Mouse (Mus musculus) C2C12 (cell line): ENCODE data around the gene Akna. TPM values are rescaled to one million over a fixed set of nuclear protein-coding genes. Genes with fewer than 3 reads are reported as not detected.
A peak's percentile ranks its signal among the peaks of the same experiment; 100 is the strongest.

Experiments used
- H3K27me3 ChIP-seq: one replicate; pipeline ENCODE4 v1.6.1; 2011; ENCODE audit not compliant: control insufficient read depth, insufficient read depth, insufficient read length
- H3K36me3 ChIP-seq: one replicate; pipeline ENCODE4 v1.6.1; 2011; ENCODE audit not compliant: control insufficient read depth, insufficient read depth
- H3K4me3 ChIP-seq: one replicate; pipeline ENCODE4 v1.5.1; 2011; ENCODE audit warnings: mild to moderate bottlenecking, control low read depth; ENCODE audit not compliant: poor library complexity, insufficient read depth, severe bottlenecking
- H3K79me2 ChIP-seq: one replicate; pipeline ENCODE4 v1.6.1; 2011; ENCODE audit not compliant: control insufficient read depth, insufficient read depth
- H3K79me3 ChIP-seq: one replicate; pipeline ENCODE4 v1.6.1; 2011; ENCODE audit warnings: low read depth, control low read depth
- H3ac ChIP-seq: one replicate; pipeline ENCODE3; 2011; ENCODE audit warnings: low read depth; ENCODE audit not compliant: control insufficient read depth, insufficient read length
- CEBPB ChIP-seq: IDR thresholded peaks from one replicate; pipeline ENCODE4 v1.6.1; 2011; ENCODE audit warnings: low read depth, mild to moderate bottlenecking, control low read depth, moderate library complexity
- CTCF ChIP-seq: IDR thresholded peaks from one replicate; pipeline ENCODE4 v1.5.1; 2011; ENCODE audit not compliant: control insufficient read depth, insufficient read depth, insufficient read length
- FOSL1 ChIP-seq: IDR thresholded peaks from one replicate; pipeline ENCODE4 v1.8.0; 2011; ENCODE audit warnings: mild to moderate bottlenecking, low read length; ENCODE audit not compliant: poor library complexity, insufficient read depth, severe bottlenecking
- MAX ChIP-seq: IDR thresholded peaks from one replicate; pipeline ENCODE4 v1.6.1; 2011; ENCODE audit warnings: mild to moderate bottlenecking, control low read depth
- MYOD1 ChIP-seq: IDR thresholded peaks from one replicate; pipeline ENCODE4 v1.6.1; 2011; ENCODE audit warnings: low read depth; ENCODE audit not compliant: control insufficient read depth, insufficient read length
- MYOG ChIP-seq: IDR thresholded peaks from one replicate; pipeline ENCODE4 v1.6.1; 2011; ENCODE audit not compliant: control insufficient read depth, insufficient read length; ENCODE audit errors: extremely low read depth
- USF1 ChIP-seq: IDR thresholded peaks from one replicate; pipeline ENCODE4 v1.6.1; 2011; ENCODE audit warnings: low read depth, mild to moderate bottlenecking, control low read depth, moderate library complexity
- polyA plus RNA-seq: library from polyadenylated mRNA; unstranded; fragments of >200 nt; fragmentation: generic; extraction: Trizol; gene quantifications from one replicate; pipeline ENCODE4 v1.2.1, GENCODE M21; 2012; ENCODE audit warnings: missing spikeins

Akna gene
- polyA plus RNA-seq, 1 experiment: 1.3 TPM

DNA sequence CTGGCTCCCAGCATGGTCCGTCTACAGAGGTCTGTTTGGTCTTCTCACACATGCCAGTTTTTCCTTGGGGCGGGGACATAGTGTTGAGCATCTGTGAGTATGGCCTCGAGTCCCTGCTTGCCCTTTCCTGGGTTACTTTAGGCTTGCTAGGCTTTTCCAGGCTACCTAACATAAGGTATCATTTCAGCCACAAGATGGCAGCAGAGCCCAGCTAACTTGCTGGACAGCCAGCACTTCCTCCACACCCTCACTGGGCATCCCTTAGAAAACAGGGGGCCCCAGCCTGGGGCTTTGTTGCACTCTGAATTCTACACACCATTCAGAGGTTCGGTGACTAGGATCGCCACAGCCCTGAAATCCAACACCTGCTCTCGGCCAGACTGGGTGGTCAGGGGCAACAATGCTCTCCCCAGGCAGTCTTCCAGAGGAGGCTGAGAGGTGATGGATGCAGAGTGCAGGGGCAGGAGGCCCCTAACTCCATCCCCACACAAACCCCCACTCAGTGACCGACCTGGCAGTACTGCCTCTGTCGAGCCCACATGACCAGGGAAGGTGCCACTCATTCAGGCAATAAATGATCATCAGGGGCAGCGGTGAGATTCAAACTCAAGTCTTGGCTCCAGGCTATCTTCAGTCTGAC, 14.3 kb upstream of the Akna start:
- Histone ChIP-seq H3K79me3 (no peaks in the 10 kb centered on the region), H3K4me3 (no peak overlapping the region), H3K36me3 (no peaks in the 10 kb centered on the region), H3K27me3 (no peaks in the 10 kb centered on the region), H3K79me2 (no peaks in the 10 kb centered on the region), H3ac (no peak overlapping the region)
- TF ChIP-seq MAX (no peak), CTCF (peak; percentile 62)

DNA sequence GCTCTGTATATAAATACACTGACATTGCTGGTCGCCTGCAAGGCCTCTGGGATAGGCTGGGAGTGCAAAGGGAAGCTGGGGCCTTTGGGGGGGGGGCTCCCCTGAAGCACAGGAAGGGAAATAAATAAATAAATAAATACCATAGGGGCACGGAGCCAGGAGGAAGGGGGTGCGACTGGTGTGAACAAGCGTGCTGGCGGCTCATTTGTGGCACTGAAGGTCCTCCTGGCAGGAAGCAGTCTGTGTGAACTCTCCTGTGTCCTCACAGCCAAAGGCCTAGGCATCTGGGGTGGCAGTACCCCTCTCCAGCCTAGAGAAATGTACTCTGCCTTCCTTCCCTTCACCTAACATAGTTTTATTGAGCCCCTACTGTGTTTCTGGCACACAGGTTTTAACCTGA, 11.8 kb upstream of the Akna start:
- Histone ChIP-seq H3ac (no peak overlapping the region), H3K36me3 (no peaks in the 10 kb centered on the region), H3K79me3 (no peaks in the 10 kb centered on the region), H3K4me3 (no peak overlapping the region), H3K79me2 (no peaks in the 10 kb centered on the region), H3K27me3 (no peaks in the 10 kb centered on the region)
- TF ChIP-seq FOSL1: no peak
- no peak for TF ChIP-seq MYOD1
- no peak for TF ChIP-seq CEBPB
- TF ChIP-seq CTCF: no peak
- TF ChIP-seq MYOG: no peak
- no peak for TF ChIP-seq MAX
- no peak for TF ChIP-seq USF1

DNA sequence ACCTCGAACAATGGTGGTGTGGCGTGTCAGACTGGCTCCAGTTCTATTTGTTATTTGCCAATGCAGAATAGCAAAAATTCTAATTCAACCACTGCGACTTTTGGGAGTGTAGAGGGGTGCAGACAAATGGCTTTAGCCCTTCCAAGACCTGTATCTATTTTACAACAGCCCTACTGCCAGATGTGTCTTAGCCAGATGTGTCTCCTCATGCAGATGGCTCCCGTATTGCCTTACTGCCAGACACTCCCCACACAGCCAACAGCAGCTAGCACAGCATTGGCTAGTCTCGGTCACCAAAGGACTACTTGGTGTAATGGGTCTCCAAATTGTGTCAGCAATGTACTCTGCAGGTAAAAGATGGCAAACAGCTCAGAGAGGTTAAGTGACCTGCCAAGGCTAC, 8.1 kb upstream of the Akna start:
- TF ChIP-seq CEBPB (no peak), FOSL1 (no peak), MAX (no peak), MYOD1 (no peak), USF1 (no peak), MYOG (no peak), CTCF (no peak)
- Histone ChIP-seq H3K79me2 (no peaks in the 10 kb centered on the region), H3K27me3 (no peaks in the 10 kb centered on the region), H3K79me3 (no peaks in the 10 kb centered on the region), H3K36me3 (no peaks in the 10 kb centered on the region), H3ac (no peak overlapping the region), H3K4me3 (no peak overlapping the region)

DNA sequence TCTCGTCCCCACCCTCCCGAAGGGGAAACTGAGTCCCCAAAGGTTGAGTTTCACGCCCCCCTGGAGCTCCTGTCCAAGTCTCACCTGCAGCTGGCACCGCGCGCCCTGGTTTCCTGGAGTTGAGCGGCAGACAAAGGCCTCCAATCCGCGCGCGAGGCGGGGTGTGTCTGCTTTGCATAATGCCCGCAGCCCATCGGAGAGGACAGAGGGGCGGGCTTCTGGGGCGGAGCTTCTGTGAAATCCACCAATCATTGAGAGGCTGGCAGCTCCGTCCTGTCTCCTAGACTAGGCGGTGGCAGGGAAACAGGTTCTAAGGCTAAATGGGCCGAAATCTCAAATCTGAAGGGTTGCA, 7.4 kb upstream of the Akna start:
- no peak for TF ChIP-seq MYOD1
- TF ChIP-seq CTCF: no peak
- no peak for TF ChIP-seq CEBPB
- TF ChIP-seq FOSL1: no peak
- TF ChIP-seq MYOG: no peak
- no peak for TF ChIP-seq MAX
- no peak for TF ChIP-seq USF1
- Histone ChIP-seq H3K79me2 (no peaks in the 10 kb centered on the region), H3K79me3 (no peaks in the 10 kb centered on the region), H3K27me3 (no peaks in the 10 kb centered on the region), H3ac (peak overlapping the region; percentile 44), H3K4me3 (peak overlapping the region; percentile 29), H3K36me3 (no peaks in the 10 kb centered on the region)

DNA sequence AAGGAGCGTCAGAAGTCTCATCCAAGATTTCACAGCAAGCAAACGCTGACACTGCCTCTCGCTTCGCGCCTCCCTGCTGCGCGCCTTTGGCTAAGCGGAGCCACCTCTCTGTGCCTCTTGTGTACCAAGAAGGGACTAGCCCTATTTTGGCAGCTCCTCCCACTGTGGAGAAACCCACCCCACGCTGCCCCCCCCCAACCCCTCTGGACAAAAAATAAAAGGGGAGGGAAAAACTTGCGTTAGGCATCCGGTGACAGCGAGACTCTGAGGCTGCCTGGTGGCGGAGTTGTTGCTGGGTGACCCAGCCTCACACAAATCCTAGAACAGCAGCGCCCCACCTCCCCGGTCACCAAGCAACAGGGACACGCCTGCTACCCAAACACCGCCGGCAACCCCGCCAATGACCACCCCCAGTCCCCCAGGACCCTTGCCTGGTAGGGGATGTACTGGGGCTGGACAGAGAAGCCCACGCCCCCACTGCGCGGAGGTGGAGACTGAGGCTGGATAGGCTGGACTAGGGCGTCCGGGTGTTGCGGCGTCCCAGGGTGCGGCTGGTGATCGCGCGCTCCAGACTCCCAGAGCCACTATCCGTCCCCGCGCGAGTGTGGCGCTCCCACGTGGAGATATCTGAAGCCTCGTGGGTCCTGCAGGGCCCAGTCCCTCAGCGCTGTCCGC, 6.9 kb upstream of the Akna start:
- peak overlapping the region; percentile 44 for H3ac ChIP-seq
- no peaks in the 10 kb centered on the region for H3K36me3 ChIP-seq
- H3K4me3 ChIP-seq: peak overlapping the region; percentile 29
- H3K79me3 ChIP-seq: no peaks in the 10 kb centered on the region
- TF ChIP-seq MAX (peak; percentile 12), CTCF (no peak)
- no peaks in the 10 kb centered on the region for H3K79me2 ChIP-seq
- no peaks in the 10 kb centered on the region for H3K27me3 ChIP-seq

DNA sequence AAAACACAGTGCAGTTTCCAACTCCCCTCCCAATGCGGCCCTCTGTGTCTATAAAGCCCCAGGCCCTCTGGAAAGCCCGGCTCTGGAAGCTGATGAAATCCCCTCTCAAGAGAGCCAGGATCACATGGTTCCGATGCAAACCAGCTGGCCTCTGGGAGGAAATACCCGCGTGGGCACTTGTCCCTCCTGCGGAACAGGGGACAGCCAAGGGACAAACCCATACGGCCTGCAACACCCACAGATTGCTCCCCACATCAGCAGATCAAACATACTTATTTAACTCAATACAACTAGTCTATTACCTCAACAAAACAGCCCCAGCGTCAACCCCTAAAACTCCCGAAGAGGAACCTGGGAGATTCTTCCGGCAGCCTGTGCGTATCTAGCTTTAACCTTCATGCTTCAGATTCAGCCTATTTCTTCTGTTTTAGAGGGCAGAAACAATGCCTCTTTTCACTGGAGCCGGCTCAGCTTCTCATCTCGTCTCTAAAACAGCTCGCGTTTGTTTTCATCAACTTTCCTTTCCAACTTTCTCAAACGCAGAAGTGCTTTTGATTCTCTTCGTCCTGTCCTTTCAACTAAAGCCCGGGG, 6.3 kb upstream of the Akna start:
- Histone ChIP-seq H3K79me3 (no peaks in the 10 kb centered on the region), H3K79me2 (no peaks in the 10 kb centered on the region), H3K36me3 (no peaks in the 10 kb centered on the region), H3ac (peak overlapping the region; percentile 44), H3K4me3 (peak overlapping the region; percentile 29), H3K27me3 (no peaks in the 10 kb centered on the region)
- TF ChIP-seq MAX (no peak), USF1 (no peak), CTCF (no peak), FOSL1 (no peak), MYOG (no peak), CEBPB (no peak), MYOD1 (no peak)
